ENCODE assay signal across 31 mouse cellular contexts in the genomic region with DNA sequence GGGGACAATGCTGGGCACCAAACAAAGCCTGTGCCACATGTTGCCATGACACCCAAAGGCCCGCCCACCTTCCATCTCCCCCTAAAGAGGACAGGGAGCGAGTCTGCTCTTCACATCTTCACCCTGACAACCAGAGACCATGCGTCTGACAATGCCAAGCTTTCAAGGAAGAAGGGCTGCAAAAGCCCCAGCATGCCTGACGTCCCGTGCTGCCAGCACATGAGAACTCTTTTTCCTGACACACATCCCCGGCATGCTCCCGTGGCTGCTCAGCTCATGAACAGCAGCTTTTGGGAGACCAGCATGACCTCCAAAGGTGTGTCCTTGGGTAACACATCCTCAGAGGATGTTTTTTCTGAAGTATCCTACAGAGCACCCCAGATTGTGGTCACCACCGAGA. TPM values are rescaled to one million over a fixed set of nuclear protein-coding genes. Genes with fewer than 3 reads are reported as not detected.
DNase-seq lines count a peak whose midpoint lies in the region; ATAC-seq and TF ChIP-seq lines count a peak whose summit lies in the region.
"Had no signal": no experiment of that assay in that cellular context is flagged by ENCODE, and none has a peak within 500 bp of the region (broad histone marks: within the 10 kb centered on the region; RNA-seq: fewer than 3 reads in every experiment).

No protein-coding gene starts in this region.

- H3K27me3 ChIP-seq in hindbrain, embryonic 11.5 days (ENCODE audit: control insufficient read depth, insufficient read depth, low read length) = no peaks in the 10 kb centered on the region; the same call in 1 of the 2 replicates
- H3K27me3 ChIP-seq in hindbrain, embryonic 14.5 days (ENCODE audit: control insufficient read depth, insufficient read depth, low read length) = no peaks in the 10 kb centered on the region
- no peaks in the 10 kb centered on the region for H3K27me3 ChIP-seq in hindbrain, postnatal 0 days (ENCODE audit: insufficient read depth, low read length)
- no peaks in the 10 kb centered on the region for H3K27me3 ChIP-seq in hindbrain, embryonic 10.5 days (ENCODE audit: insufficient read depth, poor library complexity, severe bottlenecking)
- no peaks in the 10 kb centered on the region for H3K27me3 ChIP-seq in testis, adult 2 months (ENCODE audit: control insufficient read depth, insufficient read depth, low read length)
- H3K27me3 ChIP-seq: embryonic facial prominence, embryonic 12.5 days; embryonic facial prominence, embryonic 15.5 days had no signal

- no peaks in the 10 kb centered on the region for H3K9me3 ChIP-seq in hindbrain, embryonic 11.5 days (ENCODE audit: control insufficient read depth, low read length)
- H3K9me3 ChIP-seq in hindbrain, embryonic 14.5 days (ENCODE audit: control insufficient read depth, low read length) = no peaks in the 10 kb centered on the region
- H3K9me3 ChIP-seq in hindbrain, postnatal 0 days (ENCODE audit: low read length) = no peaks in the 10 kb centered on the region
- no peaks in the 10 kb centered on the region for H3K9me3 ChIP-seq in hindbrain, embryonic 10.5 days
- H3K9me3 ChIP-seq: embryonic facial prominence, embryonic 12.5 days; embryonic facial prominence, embryonic 15.5 days had no signal

- no peak overlapping the region for H3K27ac ChIP-seq in hindbrain, embryonic 11.5 days (ENCODE audit: low read depth, low read length)
- no peak overlapping the region for H3K27ac ChIP-seq in hindbrain, embryonic 14.5 days
- no peak overlapping the region for H3K27ac ChIP-seq in hindbrain, postnatal 0 days
- H3K27ac ChIP-seq in hindbrain, embryonic 10.5 days = no peak overlapping the region
- H3K27ac ChIP-seq in testis, adult 2 months (ENCODE audit: control insufficient read depth, insufficient read depth, low read depth, low read length) = no peak overlapping the region
- H3K27ac ChIP-seq: embryonic facial prominence, embryonic 12.5 days; embryonic facial prominence, embryonic 15.5 days; gastrocnemius, adult 2 months had no signal

- ATAC-seq in hindbrain, embryonic 11.5 days (ENCODE audit: low FRiP score) = no peak
- no peak for ATAC-seq in hindbrain, embryonic 14.5 days (ENCODE audit: low FRiP score)
- ATAC-seq in hindbrain, postnatal 0 days = 0 out of 2 replicates have a peak, but pooled peaks have one; percentile 47
- ATAC-seq: CD4-positive, CD25-positive, alpha-beta regulatory T cell, adult 4 months; forebrain, embryonic 14.5 days; forebrain, postnatal 0 days; intestine, postnatal 0 days had no signal

- WGBS in hindbrain, embryonic 11.5 days = 78% methylated on average over 8 of the region's 8 CpGs
- 70% methylated on average over 8 of the region's 8 CpGs for WGBS in hindbrain, embryonic 14.5 days
- WGBS in hindbrain, postnatal 0 days = 54% methylated on average over 8 of the region's 8 CpGs
- 83% methylated on average over 8 of the region's 8 CpGs for WGBS in hindbrain, embryonic 10.5 days

- H3K4me3 ChIP-seq in hindbrain, embryonic 11.5 days (ENCODE audit: low read depth, low read length) = no peak overlapping the region
- no peak overlapping the region for H3K4me3 ChIP-seq in hindbrain, embryonic 14.5 days (replicated peaks; ENCODE audit: low read length)
- no peak overlapping the region for H3K4me3 ChIP-seq in hindbrain, postnatal 0 days (ENCODE audit: low read length)
- no peak overlapping the region for H3K4me3 ChIP-seq in hindbrain, embryonic 10.5 days
- H3K4me3 ChIP-seq in testis, adult 2 months (ENCODE audit: control insufficient read depth, low read depth, low read length) = peak overlapping the region; percentile 12; the same call in 1 of the 2 replicates
- H3K4me3 ChIP-seq: embryonic facial prominence, embryonic 12.5 days; embryonic facial prominence, embryonic 15.5 days; gastrocnemius, adult 2 months had no signal

- no peak overlapping the region for H3K9ac ChIP-seq in hindbrain, embryonic 11.5 days (ENCODE audit: low read depth, low read length)
- no peak overlapping the region for H3K9ac ChIP-seq in hindbrain, embryonic 14.5 days
- H3K9ac ChIP-seq in hindbrain, postnatal 0 days (replicated peaks; ENCODE audit: low read length) = no peak overlapping the region
- H3K9ac ChIP-seq: embryonic facial prominence, embryonic 12.5 days; embryonic facial prominence, embryonic 15.5 days; forebrain, postnatal 0 days had no signal

- no peaks in the 10 kb centered on the region for H3K4me1 ChIP-seq in hindbrain, embryonic 11.5 days (replicated peaks; ENCODE audit: control insufficient read depth, insufficient read depth, low read length)
- H3K4me1 ChIP-seq in hindbrain, embryonic 14.5 days (replicated peaks; ENCODE audit: control insufficient read depth, insufficient read depth, low read length) = no peaks in the 10 kb centered on the region
- no peaks in the 10 kb centered on the region for H3K4me1 ChIP-seq in hindbrain, postnatal 0 days (ENCODE audit: insufficient read depth, low read length)
- peaks cover 7% of the 10 kb centered on the region for H3K4me1 ChIP-seq in hindbrain, embryonic 10.5 days (replicated peaks)
- H3K4me1 ChIP-seq in testis, adult 2 months (ENCODE audit: control insufficient read depth, insufficient read depth, low read length) = peaks cover 6% of the 10 kb centered on the region; the same call in 1 of the 2 replicates
- H3K4me1 ChIP-seq: embryonic facial prominence, embryonic 12.5 days; embryonic facial prominence, embryonic 15.5 days had no signal

- H3K36me3 ChIP-seq in hindbrain, embryonic 11.5 days (ENCODE audit: control insufficient read depth, insufficient read depth, low read length) = no peaks in the 10 kb centered on the region
- no peaks in the 10 kb centered on the region for H3K36me3 ChIP-seq in hindbrain, embryonic 14.5 days (replicated peaks; ENCODE audit: control insufficient read depth, insufficient read depth)
- H3K36me3 ChIP-seq in hindbrain, postnatal 0 days (ENCODE audit: insufficient read depth, low read length) = no peaks in the 10 kb centered on the region
- H3K36me3 ChIP-seq in hindbrain, embryonic 10.5 days = no peaks in the 10 kb centered on the region
- H3K36me3 ChIP-seq in testis, adult 2 months (ENCODE audit: control insufficient read depth, insufficient read depth, low read length) = 0 out of 2 replicates have a peak, but pooled peaks cover 2% of the 10 kb centered on the region
- H3K36me3 ChIP-seq: embryonic facial prominence, embryonic 12.5 days; embryonic facial prominence, embryonic 15.5 days had no signal

- TF ChIP-seq POLR2A in testis, adult 2 months (IDR thresholded peaks at IDR 0.05; ENCODE audit: control insufficient read depth, low read depth, low read length) = no peak

- peak; percentile 16 for DNase-seq in hindbrain, embryonic 11.5 days (ENCODE audit: low spot score)
- no peak for DNase-seq in hindbrain, embryonic 14.5 days (ENCODE audit: low spot score)
- DNase-seq in hindbrain, postnatal 0 days (ENCODE audit: low spot score) = peak; percentile 15
- DNase-seq in hindbrain, embryonic 10.5 days (ENCODE audit: low spot score) = no peak
- DNase-seq in testis, postnatal 10 days (ENCODE audit: low spot score) = no peak
- DNase-seq: adrenal gland, adult 2 months; adrenal gland, postnatal 14 days; cerebellum, adult 11 months; cerebellum, adult 2 months; cerebellum, adult 9-11 months; cerebellum, postnatal 25 days; forebrain, postnatal 0 days; gastrocnemius, adult 2 months; gastrocnemius, postnatal 14 days; heart, adult 18-20 months; heart, postnatal 36 days had no signal

- no peak for TF ChIP-seq CTCF in hindbrain, postnatal 0 days (IDR thresholded peaks at IDR 0.05; ENCODE audit: low read depth)
- TF ChIP-seq CTCF in testis, adult 2 months (IDR thresholded peaks at IDR 0.05; ENCODE audit: control insufficient read depth, insufficient read depth, insufficient replicate concordance, low read depth, low read length) = no peak

- no peak overlapping the region for H3K4me2 ChIP-seq in hindbrain, embryonic 11.5 days (replicated peaks; ENCODE audit: low read depth, low read length)
- no peak overlapping the region for H3K4me2 ChIP-seq in hindbrain, embryonic 14.5 days (replicated peaks)
- H3K4me2 ChIP-seq in hindbrain, postnatal 0 days (ENCODE audit: low read depth, low read length) = no peak overlapping the region
- H3K4me2 ChIP-seq: embryonic facial prominence, embryonic 12.5 days; embryonic facial prominence, embryonic 15.5 days; heart, embryonic 11.5 days had no signal

RNA-seq across cellular contexts. Expression of gene Gm30302, which starts 33.5 kb away (rescaled TPM):
- polyA plus RNA-seq in hindbrain, embryonic 11.5 days (2014; fragmentation: Nextera tagmentation; extraction: Ambion mirVana) = not detected in 2 replicates
- 0.15 TPM in 1 of 2 replicates, not detected in the other for polyA plus RNA-seq in hindbrain, embryonic 14.5 days (2014; fragmentation: Nextera tagmentation; extraction: Ambion mirVana)
- total RNA-seq in hindbrain, postnatal 0 days (2014; rRNA removed) = not detected in 2 replicates
- polyA plus RNA-seq in hindbrain, postnatal 0 days (2015; fragmentation: Nextera tagmentation; extraction: Ambion mirVana) = not detected in 2 replicates
- polyA plus RNA-seq in hindbrain, embryonic 10.5 days (2016; fragmentation: Nextera tagmentation; extraction: Ambion mirVana) = 0.14 TPM in 1 of 2 replicates, not detected in the other
- 19.3 and 19.7 TPM in 2 replicates for polyA plus RNA-seq in testis, adult 2 months (2012; rRNA removed)
- total RNA-seq: adrenal gland, adult 2 months; adrenal gland, postnatal 14 days; adrenal gland, postnatal 4 days; common myeloid progenitor, adult 5-6 weeks; forebrain, postnatal 0 days; gastrocnemius, adult 2 months; gastrocnemius, postnatal 14 days; gastrocnemius, postnatal 4 days; MEL had no signal
- polyA plus RNA-seq: adrenal gland, adult 2 months; C2C12; CD4-positive, CD25-positive, alpha-beta regulatory T cell, adult 4 months; cerebellum, adult 2 months; embryonic facial prominence, embryonic 12.5 days; embryonic facial prominence, embryonic 15.5 days; forebrain, embryonic 11.5 days; forebrain, embryonic 14.5 days; forebrain, postnatal 0 days; frontal cortex, adult 2 months; intestine, embryonic 14.5 days; intestine, postnatal 0 days had no signal

Comparison
In these comparisons a context has a peak if more than half of its experiments do, and no peak if none do; other contexts are left out.
1. DNase-seq: peak in hindbrain, embryonic 11.5 days (single experiment) and hindbrain, postnatal 0 days (single experiment); none in hindbrain, embryonic 14.5 days (single experiment), hindbrain, embryonic 10.5 days (single experiment) and testis, postnatal 10 days (single experiment).
2. RNA of gene Gm30302, which starts 33.5 kb away (polyA plus RNA-seq): 19.3 to 19.7 TPM in testis, adult 2 months; 0.15 TPM in hindbrain, embryonic 14.5 days, not detected in hindbrain, embryonic 11.5 days, not detected in hindbrain, postnatal 0 days and 0.14 TPM in hindbrain, embryonic 10.5 days; every median in the first group is over 10 times any median in the second.